Mouse (Mus musculus) left cerebral cortex, postnatal 10 days (tissue): ENCODE measurements around the gene Klf2. TPM values are rescaled to one million over a fixed set of nuclear protein-coding genes. Genes with fewer than 3 reads are reported as not detected.

Experiments used
- DNase-seq, 2 experiments: peaks; one replicate each; pipeline ENCODE4 v3.0.0; 2021 to 2022; ENCODE audit warnings: low spot score in 2 of 2, mixed read lengths in 1 of 2; ENCODE audit errors: extremely low spot score in 1 of 2
- intact Hi-C: fragments of 180-260 bp; cut with DNase I; formaldehyde crosslinking; loops from one replicate; pipeline ENCODE4 v1.15.1; 2025
- total RNA-seq, 2 experiments: library from RNA; stranded (reverse); gene quantifications; 2 replicates each; pipeline ENCODE4 v1.2.3; 2021

Gene Klf2
- total RNA-seq, 2 experiments from 2014 or later = 15.4 to 18.9 TPM

DNA sequence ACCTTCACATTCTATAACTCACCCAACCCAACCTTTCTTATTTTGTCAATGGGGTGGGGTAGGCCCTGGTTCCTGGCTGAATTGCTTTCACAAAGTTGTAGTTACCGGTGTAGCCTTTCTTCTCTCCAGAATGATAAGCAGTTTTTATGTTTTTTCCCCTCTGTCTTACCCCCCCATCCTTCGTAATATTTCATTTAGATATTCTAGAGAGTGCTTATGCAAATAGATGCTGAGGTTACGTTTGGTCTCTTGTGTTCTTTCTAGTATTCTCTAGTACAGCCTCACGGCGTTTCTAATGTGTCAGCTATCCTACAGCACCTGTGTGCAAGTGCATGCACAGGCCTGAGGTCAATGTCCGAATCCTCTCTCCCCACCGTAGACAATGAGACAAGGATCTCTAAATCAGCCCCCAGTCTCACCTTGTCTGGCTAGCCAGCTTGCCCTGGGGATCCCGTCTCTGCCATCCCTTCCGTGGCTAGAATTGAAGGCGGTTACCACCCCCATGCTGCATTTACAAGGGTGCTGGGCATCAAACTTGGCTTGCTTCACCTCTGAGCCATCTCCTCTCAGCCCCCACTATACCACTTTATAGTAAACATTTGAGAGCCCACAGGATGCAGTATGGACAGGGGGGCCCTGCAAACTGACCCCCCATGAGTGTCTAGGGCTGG lies 5.3 kb downstream of the Klf2 start:
- intact Hi-C loops = no loop called here
- no peak for DNase-seq

GRCm38 (mm10) chr8:72324708-72325107 lies 5.9 kb downstream of the Klf2 start:
- no peak for DNase-seq
- intact Hi-C loops = no loop called here

DNA sequence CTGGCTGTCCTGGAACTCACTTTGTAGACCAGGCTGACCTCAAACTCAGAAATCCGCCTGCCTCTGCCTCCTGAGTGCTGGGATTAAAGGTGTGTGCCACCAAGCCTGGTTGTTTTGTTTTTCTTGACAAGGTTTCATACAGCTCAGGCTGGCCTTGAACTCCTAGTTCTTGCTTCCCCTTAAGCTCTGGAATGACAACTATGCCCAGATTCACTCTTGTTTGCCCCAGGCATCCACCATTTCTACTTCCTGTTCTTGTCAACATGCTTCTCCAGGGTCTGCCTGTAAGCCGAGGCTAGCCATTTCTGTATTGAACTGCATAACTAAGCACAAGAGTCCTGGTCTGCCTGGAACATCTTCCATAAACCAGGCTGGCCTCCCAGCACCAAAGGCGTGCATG lies 10.3 kb downstream of the Klf2 start:
- no peak for DNase-seq
- intact Hi-C loops = no loop called here

DNA sequence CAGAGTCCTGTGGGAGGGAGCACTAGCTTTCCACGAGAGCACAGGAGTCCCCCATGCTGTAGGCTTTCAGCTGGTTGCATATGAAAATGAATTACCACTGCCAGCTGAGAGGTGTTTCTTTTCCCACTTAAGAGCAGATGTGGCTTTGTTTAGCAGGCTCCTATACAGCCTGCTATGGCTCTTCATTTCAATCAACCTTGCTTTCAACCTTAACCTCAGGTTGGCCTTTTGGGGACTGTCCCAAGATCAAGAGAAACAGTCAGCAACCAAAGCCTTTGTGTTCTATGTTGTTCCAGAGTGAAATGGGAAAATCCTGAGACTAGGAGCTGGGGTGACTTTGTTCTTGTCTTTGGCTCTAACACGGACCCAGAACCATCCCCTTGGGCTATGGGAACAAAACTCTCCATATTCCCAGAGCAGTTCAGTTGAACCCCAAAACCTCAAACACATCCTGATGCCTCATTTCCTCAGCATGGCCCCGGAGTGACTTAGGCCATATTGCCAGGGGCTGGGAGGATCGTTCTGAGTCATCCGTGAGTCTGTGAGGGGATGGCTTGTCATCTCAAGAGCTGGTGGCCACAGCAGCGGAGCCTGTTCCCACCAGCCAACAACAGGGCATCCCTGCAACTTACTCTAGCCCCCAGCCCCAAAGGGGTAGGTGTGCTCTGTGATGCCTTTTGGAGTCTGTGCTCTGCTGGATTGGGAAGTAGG lies 12.1 kb downstream of the Klf2 start:
- DNase-seq = no peak
- intact Hi-C loops = no loop called here

DNA sequence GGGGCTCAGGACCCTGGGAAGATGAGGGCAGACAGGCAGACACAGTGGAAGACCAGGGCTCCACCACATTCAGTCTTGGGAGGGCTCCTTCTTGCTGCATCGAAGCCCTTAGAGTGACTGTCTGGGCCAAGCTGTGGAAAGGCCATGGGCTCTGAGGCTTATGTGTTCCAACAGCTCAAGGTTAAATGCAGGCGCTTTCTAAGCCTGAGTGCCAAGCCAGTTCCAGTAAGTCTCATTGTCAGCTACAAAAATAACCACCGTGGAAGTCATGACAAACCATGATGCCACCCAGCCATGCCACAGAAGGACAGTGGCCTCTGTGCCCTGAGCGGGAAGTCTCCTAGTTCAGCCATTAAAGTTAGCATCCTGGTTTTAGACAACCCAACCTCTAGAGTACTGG lies 12.8 kb downstream of the Klf2 start:
- intact Hi-C loops = no loop called here
- no peak for DNase-seq

GRCm38 (mm10) chr8:72333429-72334143 lies 14.8 kb downstream of the Klf2 start:
- intact Hi-C loops = no loop called here
- DNase-seq = peak in 1 of 2 experiments; percentile 70

DNA sequence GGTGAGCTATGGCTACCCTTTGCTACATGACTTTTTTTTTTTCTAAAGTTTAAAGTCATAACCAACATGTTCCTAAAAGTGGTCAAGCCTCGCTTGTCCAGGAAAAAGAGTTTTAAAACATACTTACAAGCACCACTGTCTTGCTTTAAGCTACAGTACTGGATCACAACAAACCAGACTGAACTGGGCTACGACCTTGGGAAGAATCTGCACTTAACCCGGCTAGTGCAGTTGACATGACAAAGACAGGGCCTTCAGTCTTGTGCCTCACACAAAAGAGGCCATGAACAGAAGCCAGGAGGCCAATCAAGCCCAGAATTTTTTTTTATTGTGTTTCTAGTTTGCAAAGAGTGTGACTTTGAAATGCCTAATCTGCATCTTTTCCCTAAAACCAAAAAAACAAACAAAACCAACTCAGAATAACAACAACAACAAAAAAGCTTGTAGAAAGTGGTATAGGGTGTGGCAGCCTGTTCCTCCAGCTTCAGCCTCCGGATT lies 15.4 kb downstream of the Klf2 start:
- no peak for DNase-seq

DNA sequence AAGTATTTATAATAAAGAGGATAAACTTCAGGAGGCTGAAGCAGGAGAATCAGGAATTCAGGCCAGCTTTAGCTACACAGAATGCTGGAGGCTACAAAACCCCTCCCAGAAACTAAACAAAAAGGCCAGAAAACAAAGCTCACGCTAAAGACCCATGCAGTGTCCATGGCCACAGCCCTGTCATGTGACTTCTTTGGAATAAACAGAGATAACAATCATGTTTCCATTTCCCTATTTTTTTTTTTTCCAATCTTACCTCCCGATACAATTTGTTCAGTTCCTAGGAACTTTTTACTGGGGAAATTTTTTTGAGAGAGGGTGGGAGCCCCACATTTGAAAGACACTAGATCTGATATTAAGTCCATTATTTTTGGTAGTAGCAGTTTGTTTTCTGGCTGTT lies 17.4 kb downstream of the Klf2 start:
- DNase-seq = no peak
- intact Hi-C loops = no loop called here

More for the DNA sequence above, 15.4 kb downstream of the Klf2 start:
- intact Hi-C loops = no loop called here

DNA sequence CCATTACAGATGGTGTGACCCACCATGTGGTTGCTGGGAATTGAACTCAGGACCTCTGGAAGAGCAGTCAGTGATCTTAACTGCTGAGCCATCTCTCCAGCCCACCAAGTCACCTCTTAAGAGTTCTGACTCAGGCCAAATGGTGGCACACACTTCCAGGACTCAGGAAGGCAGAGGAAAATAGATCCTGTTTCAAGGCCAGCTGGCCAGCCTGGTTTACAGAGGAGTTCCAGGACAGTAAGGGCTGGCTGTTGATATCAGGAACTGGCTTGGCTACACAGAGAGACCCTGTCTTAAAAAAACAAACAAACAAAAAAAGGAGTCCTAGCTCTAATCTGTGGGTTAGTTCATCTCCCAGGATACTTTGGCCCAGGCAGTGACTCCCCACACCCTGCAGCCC lies 18.2 kb downstream of the Klf2 start:
- DNase-seq = no peak
- intact Hi-C loops = no loop called here

DNA sequence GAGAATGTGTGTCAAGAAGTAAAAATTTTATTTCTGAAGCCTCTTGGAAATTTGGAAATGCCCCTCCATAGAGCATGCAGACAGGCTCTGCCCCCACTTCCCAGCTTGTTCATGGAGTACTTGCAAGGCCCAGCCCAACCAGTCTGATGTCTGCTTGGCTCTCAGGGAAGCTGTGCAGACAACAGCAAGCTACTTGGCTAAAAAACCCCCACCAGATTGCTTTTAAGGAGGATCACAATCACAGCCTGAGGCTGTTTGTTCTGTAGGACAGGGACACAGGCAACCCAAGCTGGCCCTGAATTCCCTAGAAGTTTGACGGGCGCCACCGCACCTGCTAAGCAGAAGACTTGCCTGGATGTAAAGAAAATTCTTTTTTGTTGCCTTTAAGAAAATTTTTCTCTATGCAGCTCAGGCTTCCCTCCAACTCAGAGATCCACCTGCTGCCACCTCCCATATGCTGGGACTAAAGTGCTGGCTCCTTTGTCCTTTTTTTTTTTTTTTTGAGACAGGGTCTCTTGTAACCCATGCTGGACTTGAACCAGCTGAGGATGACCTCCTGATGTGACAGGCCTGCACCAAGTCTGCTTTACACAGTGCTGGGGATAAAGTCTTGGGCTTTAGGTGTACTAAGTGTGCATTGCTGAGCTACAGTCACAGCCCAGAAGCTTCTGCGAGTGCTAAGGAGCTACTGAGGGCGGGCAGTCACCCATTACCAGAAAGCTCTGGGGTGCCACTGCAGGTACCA lies 23.9 kb downstream of the Klf2 start:
- DNase-seq = no peak
- intact Hi-C loops = no loop called here

- no peak for DNase-seq
- intact Hi-C loops = no loop called here
These were observed 24.9 kb downstream of the Klf2 start for GRCm38 (mm10) chr8:72343725-72344124.

DNA sequence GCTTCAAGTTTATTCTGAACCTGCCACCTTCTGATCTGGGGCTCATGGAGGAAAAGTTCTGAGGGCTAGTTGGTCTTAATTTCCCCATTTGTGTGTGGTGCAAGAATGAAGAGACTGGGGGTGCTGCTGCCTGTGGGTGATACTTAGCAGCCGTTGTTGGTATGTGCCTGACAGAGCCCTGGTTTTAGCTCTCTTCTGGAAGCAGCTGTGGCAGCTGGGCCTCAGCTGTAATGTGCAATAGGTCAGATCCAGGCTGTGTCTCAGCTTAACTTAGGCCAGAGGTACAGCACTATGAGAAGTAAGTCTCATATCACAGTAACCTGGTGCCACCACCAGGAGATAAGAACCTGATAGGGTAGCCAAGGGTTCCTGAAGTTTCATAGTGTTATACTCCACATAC lies 28.7 kb downstream of the Klf2 start:
- intact Hi-C loops = no loop called here

GRCm38 (mm10) chr8:72348114-72348513 lies 29.3 kb downstream of the Klf2 start:
- intact Hi-C loops = no loop called here
- no peak for DNase-seq

More for the DNA sequence above, 28.7 kb downstream of the Klf2 start:
- no peak for DNase-seq

DNA sequence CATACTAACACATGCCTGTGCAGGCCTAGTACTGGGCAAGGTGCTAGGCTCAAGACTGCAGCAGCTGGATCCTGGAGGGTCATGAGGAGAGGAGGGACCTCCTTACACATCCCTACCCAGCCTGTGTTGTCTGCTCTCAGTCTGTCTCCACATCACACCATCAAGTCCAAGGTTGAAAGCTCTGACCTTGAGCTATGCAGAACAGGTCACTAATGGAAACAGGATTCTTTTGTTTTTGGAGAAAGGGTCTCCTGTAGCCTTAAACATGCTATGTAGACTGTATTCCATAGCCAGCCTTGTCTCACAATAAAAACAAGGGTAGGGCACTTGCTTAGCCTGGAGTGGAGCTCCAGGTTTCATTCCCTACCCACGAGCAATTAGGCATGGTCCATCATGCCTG lies 30.1 kb downstream of the Klf2 start:
- intact Hi-C loops = no loop called here
- DNase-seq = no peak

DNA sequence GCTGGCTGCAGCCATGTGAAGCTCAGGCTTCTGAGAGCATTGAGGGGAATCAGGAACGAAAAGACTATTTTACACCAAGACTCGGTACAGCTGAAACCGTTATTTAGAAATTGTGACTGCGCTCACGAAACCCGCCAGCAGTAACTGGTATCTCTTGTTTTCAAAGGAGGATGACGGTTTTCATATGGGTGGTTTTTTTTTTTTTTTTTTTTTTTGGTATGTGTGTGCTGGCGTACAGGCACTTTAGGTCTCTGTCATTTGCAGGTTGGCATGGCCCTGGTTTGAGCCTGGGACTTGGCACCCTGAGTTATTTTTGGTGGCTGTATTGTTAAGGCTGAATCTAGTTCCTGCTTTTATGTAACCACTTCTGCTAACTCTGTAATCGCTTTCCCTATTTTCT lies 31.0 kb downstream of the Klf2 start:
- DNase-seq = no peak
- intact Hi-C loops = no loop called here

DNA sequence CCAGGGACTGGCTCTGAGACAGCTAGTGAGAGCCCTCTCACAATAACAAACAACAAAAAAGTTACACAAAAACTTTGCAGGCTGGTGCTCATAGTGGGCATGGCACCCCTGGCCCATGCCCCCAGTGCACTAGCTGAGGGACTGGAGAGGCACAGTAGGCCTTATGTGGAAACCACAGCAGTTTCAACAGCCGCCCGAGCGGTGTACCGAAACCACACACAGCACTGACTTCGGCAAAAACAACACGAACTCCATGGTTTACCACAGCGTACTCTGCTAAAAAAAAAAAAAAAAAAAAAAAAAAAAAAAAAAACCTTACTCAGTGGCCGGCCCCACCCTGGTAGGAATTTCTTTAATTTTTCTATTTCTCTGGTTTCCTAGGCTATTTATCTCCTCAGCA lies 31.9 kb downstream of the Klf2 start:
- intact Hi-C loops = no loop called here

DNA sequence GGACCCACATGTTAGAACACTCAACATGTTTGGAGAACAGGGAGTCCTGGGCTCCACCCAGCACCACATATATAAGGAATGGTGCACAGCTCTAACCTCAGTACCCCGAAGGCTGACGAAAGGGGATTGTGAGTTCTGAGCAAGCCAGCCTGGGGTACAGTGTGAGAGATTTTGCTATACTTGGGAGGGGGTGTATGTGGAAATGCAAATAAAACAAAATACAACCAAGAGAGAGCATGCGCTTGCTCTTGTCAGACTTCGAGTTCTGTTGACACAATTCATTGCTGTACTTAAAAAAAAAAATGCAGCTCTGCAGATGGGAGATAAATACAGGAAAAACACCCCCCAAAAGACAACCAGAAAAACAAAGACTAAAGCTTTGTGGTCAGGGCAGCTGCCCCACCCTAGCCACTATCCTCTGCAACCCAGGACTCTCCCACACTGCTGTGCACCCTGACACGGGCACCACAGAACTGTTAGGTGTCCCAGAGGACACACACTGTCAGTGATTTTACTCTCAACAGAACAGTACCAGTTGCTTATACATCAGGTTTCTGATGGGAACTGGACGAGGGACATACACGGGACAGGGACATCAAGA lies 32.7 kb downstream of the Klf2 start:
- no peak for DNase-seq
- intact Hi-C loops = no loop called here

More for the DNA sequence above, 31.9 kb downstream of the Klf2 start:
- no peak for DNase-seq

- peak in 1 of 2 experiments; percentile 40 for DNase-seq
These were observed 34.3 kb downstream of the Klf2 start for GRCm38 (mm10) chr8:72352951-72353699.

More at GRCm38 (mm10) chr8:72352951-72353699, 34.3 kb downstream of the Klf2 start:
- intact Hi-C loops = no loop called here
